Mouse (Mus musculus) large intestine, adult 2 months (tissue): ENCODE data around the gene Smchd1. TPM values are rescaled to one million over a fixed set of nuclear protein-coding genes. Genes with fewer than 3 reads are reported as not detected.

Experiments
- DNase-seq: peaks from one replicate; pipeline ENCODE4 v3.0.0-alpha.2; 2012; ENCODE audit warnings: low read depth, low spot score
- WGBS: fragments of 180-500 bp; shearing (Covaris S2); methylation state at CpG from one replicate; pipeline ENCODE4 v1.1.7; 2018; 5-methylcytosine and 5-hydroxymethylcytosine counted together
- polyA plus RNA-seq: library from polyadenylated mRNA; depleted of rRNA; stranded (reverse); fragments of >200 nt; gene quantifications from 2 replicates; pipeline ENCODE4 v1.2.3, GENCODE M21; 2012; rRNA removed

The Smchd1 gene
- 6.1 and 9.3 TPM in 2 replicates for polyA plus RNA-seq

- under 1% methylated on average over 106 of the region's 109 CpGs for WGBS
Observed at GRCm38 (mm10) chr17:71474762-71475704, at the start of gene Smchd1. Smchd1 (minus strand) TSS chr17:71475343.

GRCm38 (mm10) chr17:71510297-71510696 is 35.2 kb upstream of the Smchd1 start:
- DNase-seq, result no peak
- whole genome bisulfite sequencing, result 85% methylated on average over 11 of the region's 11 CpGs

More at GRCm38 (mm10) chr17:71474762-71475704, at the start of gene Smchd1:
- DNase-seq, result peak; percentile 57

GRCm38 (mm10) chr17:71506832-71507231 is 31.7 kb upstream of the Smchd1 start:
- 81% methylated on average over 8 of the region's 8 CpGs for WGBS
- DNase-seq, result no peak

GRCm38 (mm10) chr17:71495784-71496183 is 20.6 kb upstream of the Smchd1 start:
- DNase-seq, result no peak
- 83% methylated on average over 4 of the region's 4 CpGs for WGBS

- no peak for DNase-seq
- 36% methylated on average over 4 of the region's 4 CpGs for WGBS
Observed at GRCm38 (mm10) chr17:71491332-71491686, 16.2 kb upstream of the Smchd1 start.

GRCm38 (mm10) chr17:71490666-71491331 is 15.7 kb upstream of the Smchd1 start:
- WGBS, result 41% methylated on average over 9 of the region's 9 CpGs
- DNase-seq, result no peak

- DNase-seq, result no peak
- WGBS, result 85% methylated on average over 9 of the region's 9 CpGs
Observed at GRCm38 (mm10) chr17:71489703-71490461, 14.7 kb upstream of the Smchd1 start.

GRCm38 (mm10) chr17:71486231-71486851 is 11.2 kb upstream of the Smchd1 start:
- DNase-seq, result no peak
- WGBS, result 22% methylated on average over 8 of the region's 8 CpGs

GRCm38 (mm10) chr17:71485791-71486230 is 10.7 kb upstream of the Smchd1 start:
- WGBS, result 23% methylated on average over 12 of the region's 12 CpGs
- DNase-seq, result no peak

- WGBS, result 92% methylated on average over 5 of the region's 5 CpGs
- DNase-seq, result no peak
Observed at GRCm38 (mm10) chr17:71484711-71485110, 9.6 kb upstream of the Smchd1 start.

GRCm38 (mm10) chr17:71483418-71484060 is 8.4 kb upstream of the Smchd1 start:
- 92% methylated on average over 7 of the region's 7 CpGs for WGBS
- no peak for DNase-seq

- WGBS, result 26% methylated on average over 5 of the region's 5 CpGs
- no peak for DNase-seq
Observed at GRCm38 (mm10) chr17:71479381-71479901, 4.3 kb upstream of the Smchd1 start.

- 96% methylated on average over 8 of the region's 8 CpGs for WGBS
Observed at GRCm38 (mm10) chr17:71477481-71477880, 2.3 kb upstream of the Smchd1 start.

GRCm38 (mm10) chr17:71476346-71477020 is 1.3 kb upstream of the Smchd1 start:
- WGBS, result 54% methylated on average over 7 of the region's 7 CpGs
- DNase-seq, result peak; percentile 61

More at GRCm38 (mm10) chr17:71477481-71477880, 2.3 kb upstream of the Smchd1 start:
- DNase-seq, result no peak

- WGBS, result under 1% methylated on average over 31 of the region's 31 CpGs
- DNase-seq, result no peak
Observed at GRCm38 (mm10) chr17:71475705-71476089, 554 bp upstream of the Smchd1 start.

GRCm38 (mm10) chr17:71474128-71474527 is 1.0 kb downstream of the Smchd1 start:
- 14% methylated on average over 8 of the region's 8 CpGs for WGBS
- DNase-seq, result no peak

- 46% methylated on average over 2 of the region's 2 CpGs for WGBS
Observed at GRCm38 (mm10) chr17:71471261-71471660, 3.9 kb downstream of the Smchd1 start.

GRCm38 (mm10) chr17:71460312-71460711 is 14.8 kb downstream of the Smchd1 start:
- WGBS, result 91% methylated on average over 3 of the region's 3 CpGs
- DNase-seq, result no peak

More at GRCm38 (mm10) chr17:71471261-71471660, 3.9 kb downstream of the Smchd1 start:
- no peak for DNase-seq
